Mouse (Mus musculus): ENCODE measurements around the gene Arhgef39. TPM values are rescaled to one million over a fixed set of nuclear protein-coding genes. Genes with fewer than 3 reads are reported as not detected.
A peak's percentile ranks its signal among the peaks of the same experiment; 100 is the strongest.

The Arhgef39 gene
- polyA plus RNA-seq (2016; fragmentation: Nextera tagmentation; extraction: Ambion mirVana): 45.1 and 49.8 TPM in 2 replicates

DNA sequence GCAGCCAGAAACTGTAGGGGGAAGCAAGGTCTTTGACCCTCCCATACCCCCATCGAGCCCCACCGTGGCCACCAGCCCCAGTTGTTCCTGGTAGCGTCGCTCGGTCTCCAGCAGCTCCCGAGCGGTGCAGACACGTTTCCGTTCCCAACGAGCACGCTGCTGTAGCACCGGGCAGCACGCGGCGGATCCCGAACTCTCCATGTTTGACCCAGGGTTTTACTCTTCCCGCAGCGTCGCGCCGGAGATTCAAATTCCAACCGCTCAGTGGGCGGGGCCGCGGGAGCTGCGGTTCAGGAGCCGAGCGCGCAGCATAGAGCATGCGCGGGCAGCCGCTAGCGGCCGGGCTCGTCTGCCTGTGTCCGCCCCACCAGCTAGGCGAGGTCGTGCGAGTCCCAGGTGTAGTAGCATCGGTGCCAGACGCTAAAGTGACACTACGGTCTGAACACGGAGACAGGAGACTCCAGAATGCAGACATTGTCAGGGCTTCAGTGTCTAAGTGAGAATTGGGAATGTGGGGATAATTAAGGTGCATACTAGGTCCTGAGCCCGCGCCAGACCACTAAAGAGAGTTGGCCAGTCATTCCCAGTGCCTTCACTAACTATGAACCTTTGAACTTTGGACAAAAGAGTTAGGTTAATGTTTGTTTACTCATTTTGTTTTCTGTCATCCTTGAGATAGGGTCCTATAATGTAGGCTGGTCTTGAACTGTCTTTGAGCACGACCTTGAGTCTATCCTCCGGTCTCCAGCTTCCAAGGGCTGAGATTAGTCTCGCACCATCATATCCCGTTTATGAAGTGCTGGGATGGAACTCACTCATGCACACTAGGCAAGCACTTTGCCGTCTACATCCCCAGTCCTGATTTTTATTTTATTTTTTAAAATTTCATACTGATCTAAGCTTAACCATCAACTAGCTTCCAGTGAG, at the start of gene Arhgef39:
Gene Arhgef39, minus strand, starts transcription at position 289 of the 927 bp plus-strand sequence.
- Histone ChIP-seq H3K36me3 (peaks cover 27% of the 10 kb centered on the region), H3K9me3 (replicated peaks) (no peaks in the 10 kb centered on the region), H3K4me1 (peaks cover 26% of the 10 kb centered on the region), H3K27me3 (ENCODE audit: low read depth, poor library complexity, severe bottlenecking) (peaks cover 18% of the 10 kb centered on the region), H3K27ac (peak within 1 kb of the TSS; percentile 94), H3K4me3 (peak within 1 kb of the TSS; percentile 76)
- peak; percentile 89 for DNase-seq (ENCODE audit: low spot score)
- WGBS: 8% methylated on average over 50 of the region's 50 CpGs

DNA sequence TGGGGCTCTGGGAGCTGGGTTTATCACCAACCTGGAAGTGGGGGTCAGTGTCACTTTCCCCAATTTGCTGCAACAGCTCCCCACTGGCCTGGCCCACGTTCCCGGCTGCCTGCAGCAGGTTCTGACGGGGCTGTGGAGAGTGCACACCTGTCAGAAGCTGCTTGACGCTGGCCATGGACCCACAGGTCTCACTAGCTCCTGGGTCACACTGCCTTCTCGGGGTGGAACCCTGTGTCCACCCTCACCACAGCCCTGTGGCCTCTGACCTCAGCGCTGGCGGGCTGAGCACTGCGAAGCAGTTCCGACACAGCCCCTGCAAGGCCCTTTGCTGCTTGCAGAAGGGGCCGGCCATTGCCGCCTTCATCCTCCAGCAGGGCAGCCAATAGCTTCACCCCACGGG, 49.6 kb upstream of the Arhgef39 start:
- H3K27me3 ChIP-seq (ENCODE audit: low read depth, poor library complexity, severe bottlenecking): no peaks in the 10 kb centered on the region
- H3K27ac ChIP-seq: no peak overlapping the region
- DNase-seq (ENCODE audit: low spot score): no peak
- 91% methylated on average over 12 of the region's 12 CpGs for WGBS
- H3K9me3 ChIP-seq (replicated peaks): no peaks in the 10 kb centered on the region
- H3K4me3 ChIP-seq: no peak overlapping the region
- no peaks in the 10 kb centered on the region for H3K4me1 ChIP-seq
- H3K36me3 ChIP-seq: peaks cover 100% of the 10 kb centered on the region

DNA sequence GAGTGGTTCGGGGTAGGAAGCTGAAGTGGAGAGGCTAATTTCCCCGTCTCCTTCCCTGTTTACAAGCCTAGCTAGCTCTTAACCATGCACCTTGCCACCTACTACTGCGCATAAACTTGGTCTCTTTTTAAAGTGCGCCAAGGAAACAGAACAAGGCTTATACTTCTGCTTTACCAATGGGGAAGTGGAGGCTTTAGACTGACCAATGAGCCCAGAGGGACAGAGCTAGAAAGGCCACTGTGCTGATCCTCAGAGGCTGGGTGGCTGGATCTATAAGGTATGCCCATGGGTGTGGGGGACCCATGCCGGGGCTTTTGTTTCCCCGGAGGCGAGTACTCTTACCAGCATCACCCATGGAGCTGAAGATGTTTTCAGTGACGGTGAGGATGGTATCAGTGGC, 47.7 kb upstream of the Arhgef39 start:
- H3K36me3 ChIP-seq: peaks cover 100% of the 10 kb centered on the region
- H3K27me3 ChIP-seq (ENCODE audit: low read depth, poor library complexity, severe bottlenecking): no peaks in the 10 kb centered on the region
- no peak overlapping the region for H3K4me3 ChIP-seq
- H3K4me1 ChIP-seq: no peaks in the 10 kb centered on the region
- H3K9me3 ChIP-seq (replicated peaks): no peaks in the 10 kb centered on the region
- DNase-seq (ENCODE audit: low spot score): no peak
- WGBS: 94% methylated on average over 8 of the region's 8 CpGs
- H3K27ac ChIP-seq: no peak overlapping the region

DNA sequence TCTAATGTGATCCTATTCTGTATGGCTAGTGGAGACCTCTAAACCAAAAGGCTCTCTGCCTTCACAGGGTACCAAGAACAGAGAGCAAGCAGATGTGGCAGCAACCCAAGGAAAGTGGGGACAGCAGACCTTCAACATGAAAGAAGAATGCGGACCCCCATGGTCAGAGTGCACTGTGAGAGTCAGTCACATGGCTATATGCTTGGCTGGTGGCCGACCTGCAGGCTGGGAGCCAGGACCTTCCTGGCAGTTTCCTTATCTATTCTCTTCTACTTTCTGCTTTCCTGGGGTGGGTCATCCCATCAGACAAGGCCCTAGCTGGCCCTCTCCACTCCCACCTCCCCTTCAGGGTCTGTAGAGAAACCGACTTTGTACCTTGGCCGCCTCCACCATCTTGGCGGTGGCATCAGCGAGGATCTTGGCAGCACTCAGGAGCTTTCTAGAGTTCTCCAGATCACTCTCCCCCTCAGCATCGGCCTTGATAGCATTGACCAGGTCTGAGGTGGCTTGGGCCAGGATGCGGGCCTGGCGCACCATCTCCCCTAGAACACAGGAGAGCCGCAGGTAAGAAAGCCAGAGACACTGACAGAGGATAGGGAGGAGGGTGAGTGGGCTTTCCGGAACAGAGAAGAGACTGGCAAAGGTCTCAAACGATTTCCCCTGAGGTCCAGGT, 47.0 kb upstream of the Arhgef39 start:
- Histone ChIP-seq H3K9me3 (replicated peaks) (no peaks in the 10 kb centered on the region), H3K27me3 (ENCODE audit: low read depth, poor library complexity, severe bottlenecking) (no peaks in the 10 kb centered on the region), H3K27ac (no peak overlapping the region), H3K4me3 (no peak overlapping the region), H3K4me1 (no peaks in the 10 kb centered on the region), H3K36me3 (peaks cover 100% of the 10 kb centered on the region)
- WGBS: 94% methylated on average over 12 of the region's 12 CpGs
- no peak for DNase-seq (ENCODE audit: low spot score)

DNA sequence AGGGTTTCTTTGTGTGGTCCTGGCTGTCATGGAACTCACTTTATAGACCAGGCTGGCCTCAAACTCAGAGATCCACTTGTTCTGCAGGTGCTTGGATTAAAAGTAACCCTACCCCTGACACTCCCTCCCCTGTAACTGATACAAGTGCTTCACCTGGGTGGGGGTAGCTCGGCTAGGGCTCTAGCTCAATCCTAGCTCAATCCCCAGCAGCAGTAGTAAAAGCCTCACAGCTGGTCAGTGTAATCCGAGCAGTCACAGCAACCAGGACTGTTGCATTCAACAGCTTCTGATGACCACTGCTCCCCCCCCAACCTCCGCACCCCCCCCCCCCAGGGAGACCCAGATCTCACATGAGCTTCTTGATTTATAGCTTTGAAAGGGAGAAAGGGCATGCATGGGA, 42.5 kb upstream of the Arhgef39 start:
- H3K36me3 ChIP-seq: peaks cover 99% of the 10 kb centered on the region
- DNase-seq (ENCODE audit: low spot score): no peak
- 69% methylated on average over 3 of the region's 3 CpGs for WGBS
- H3K27me3 ChIP-seq (ENCODE audit: low read depth, poor library complexity, severe bottlenecking): no peaks in the 10 kb centered on the region
- H3K4me3 ChIP-seq: no peak overlapping the region
- H3K4me1 ChIP-seq: no peaks in the 10 kb centered on the region
- H3K9me3 ChIP-seq (replicated peaks): no peaks in the 10 kb centered on the region
- no peak overlapping the region for H3K27ac ChIP-seq

DNA sequence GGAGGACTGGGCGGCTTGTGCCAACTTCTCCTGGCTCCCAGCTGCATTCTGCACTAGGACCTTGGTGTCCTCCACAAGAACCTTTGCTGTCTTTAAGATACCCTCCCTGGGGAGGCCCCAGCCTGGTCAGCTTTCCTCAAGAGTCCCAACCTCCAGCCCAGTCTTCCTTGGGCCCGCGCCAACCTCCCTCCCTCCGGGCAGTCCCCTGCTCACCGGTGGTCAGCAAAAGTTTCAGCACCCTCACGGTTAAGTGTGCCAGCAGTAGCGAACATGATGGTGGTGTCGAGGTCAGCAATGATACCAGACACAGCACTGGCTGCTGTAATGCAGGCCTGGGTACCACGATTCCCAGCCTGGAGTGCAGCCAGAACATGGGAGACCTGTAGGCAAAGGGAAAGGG, 36.5 kb upstream of the Arhgef39 start:
- Histone ChIP-seq H3K27me3 (ENCODE audit: low read depth, poor library complexity, severe bottlenecking) (no peaks in the 10 kb centered on the region), H3K4me3 (no peak overlapping the region), H3K27ac (no peak overlapping the region), H3K4me1 (no peaks in the 10 kb centered on the region), H3K9me3 (replicated peaks) (no peaks in the 10 kb centered on the region), H3K36me3 (peaks cover 100% of the 10 kb centered on the region)
- DNase-seq (ENCODE audit: low spot score): no peak
- 95% methylated on average over 9 of the region's 9 CpGs for WGBS

DNA sequence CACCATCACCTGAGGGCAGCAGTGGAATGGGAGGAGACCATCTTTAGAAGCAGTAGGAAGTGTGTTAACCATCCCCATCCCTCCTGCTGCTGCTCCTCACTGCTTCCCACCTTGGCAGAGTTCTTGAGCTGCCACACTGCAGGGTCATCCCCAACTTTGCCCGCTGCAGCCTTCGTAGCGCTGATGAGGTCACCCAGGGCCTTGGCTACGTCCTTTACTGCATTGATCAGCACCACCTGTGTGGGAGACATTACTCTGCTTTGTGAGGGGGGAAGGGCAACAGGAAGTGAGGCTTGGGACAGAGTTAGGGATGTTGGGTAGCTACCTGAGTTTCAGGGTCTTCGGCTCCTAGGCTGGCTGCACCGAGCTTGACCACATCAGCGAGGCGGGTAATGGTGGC, 36.1 kb upstream of the Arhgef39 start:
- H3K36me3 ChIP-seq: peaks cover 98% of the 10 kb centered on the region
- no peak for DNase-seq (ENCODE audit: low spot score)
- 91% methylated on average over 8 of the region's 8 CpGs for WGBS

DNA sequence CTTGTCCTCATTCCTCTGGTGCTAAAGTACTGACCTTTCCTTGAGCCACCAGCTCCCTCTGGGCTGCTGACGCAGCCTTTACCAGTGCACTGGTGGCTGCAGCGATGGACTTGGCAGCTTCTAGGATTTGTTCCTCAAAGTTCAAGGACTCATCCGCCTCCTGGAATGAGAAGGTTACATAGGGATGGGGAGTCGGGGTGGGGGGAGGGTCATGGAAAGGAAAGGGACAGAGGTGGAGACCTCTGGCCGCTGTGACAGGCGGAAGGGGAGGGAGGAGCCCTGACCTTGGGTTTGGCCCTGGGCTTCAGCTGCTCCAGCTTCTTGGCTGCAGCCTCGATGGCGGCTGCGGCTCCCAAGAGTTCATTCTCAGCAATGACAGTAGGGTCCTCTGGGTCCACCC, 33.8 kb upstream of the Arhgef39 start:
- DNase-seq (ENCODE audit: low spot score): no peak
- H3K9me3 ChIP-seq (replicated peaks): no peaks in the 10 kb centered on the region
- no peak overlapping the region for H3K4me3 ChIP-seq
- WGBS: 84% methylated on average over 9 of the region's 9 CpGs
- no peaks in the 10 kb centered on the region for H3K4me1 ChIP-seq
- H3K27ac ChIP-seq: no peak overlapping the region
- H3K36me3 ChIP-seq: peaks cover 75% of the 10 kb centered on the region
- no peaks in the 10 kb centered on the region for H3K27me3 ChIP-seq (ENCODE audit: low read depth, poor library complexity, severe bottlenecking)

More for the DNA sequence above, 36.1 kb upstream of the Arhgef39 start:
- Histone ChIP-seq H3K4me3 (no peak overlapping the region), H3K27ac (no peak overlapping the region), H3K27me3 (ENCODE audit: low read depth, poor library complexity, severe bottlenecking) (no peaks in the 10 kb centered on the region), H3K4me1 (no peaks in the 10 kb centered on the region), H3K9me3 (replicated peaks) (no peaks in the 10 kb centered on the region)

DNA sequence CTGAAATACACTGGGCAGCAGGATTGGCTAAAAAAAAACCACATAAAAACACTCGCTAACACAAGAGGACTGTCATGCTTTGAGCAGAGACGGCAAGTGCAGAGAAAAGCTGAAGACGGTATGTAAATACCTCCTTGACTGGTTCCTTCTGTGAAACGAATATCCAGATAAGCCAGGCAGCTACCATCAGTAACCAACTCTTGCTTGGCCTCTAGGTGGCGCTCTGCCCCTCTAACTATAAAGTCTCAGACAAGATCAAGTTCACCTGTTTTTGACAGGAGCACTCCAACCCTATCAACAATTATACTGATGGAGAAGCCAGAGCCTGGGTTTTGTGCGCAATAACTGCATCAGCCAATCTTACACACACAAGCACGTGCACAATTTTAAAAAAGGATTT, 31.1 kb upstream of the Arhgef39 start:
- peaks cover 48% of the 10 kb centered on the region for H3K36me3 ChIP-seq
- H3K27me3 ChIP-seq (ENCODE audit: low read depth, poor library complexity, severe bottlenecking): peaks cover 13% of the 10 kb centered on the region
- H3K27ac ChIP-seq: no peak overlapping the region
- H3K4me3 ChIP-seq: no peak overlapping the region
- WGBS: 32% methylated on average over 7 of the region's 7 CpGs
- peak; percentile 73 for DNase-seq (ENCODE audit: low spot score)
- H3K4me1 ChIP-seq: no peaks in the 10 kb centered on the region
- H3K9me3 ChIP-seq (replicated peaks): no peaks in the 10 kb centered on the region

DNA sequence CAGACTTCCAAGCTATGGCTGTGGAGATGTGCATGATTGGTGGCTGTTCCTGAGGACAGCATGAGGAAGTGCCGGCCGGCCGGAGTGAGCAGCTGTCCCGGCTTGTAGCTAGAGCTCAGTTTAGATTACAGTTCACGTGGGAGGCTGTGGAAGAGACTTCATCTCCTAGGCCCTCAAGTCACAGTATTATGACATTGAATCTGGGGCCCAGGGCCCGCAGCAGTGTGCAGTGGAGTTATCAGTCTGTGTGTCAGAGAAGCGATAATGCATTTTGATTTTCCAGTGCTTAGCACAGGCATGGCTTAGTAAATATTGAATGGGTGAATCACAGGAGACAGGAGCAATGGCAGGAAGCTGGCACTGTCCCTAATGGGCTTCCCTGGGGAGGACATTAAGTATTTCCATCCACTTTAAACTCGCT, 30.6 kb upstream of the Arhgef39 start:
- Histone ChIP-seq H3K9me3 (replicated peaks) (no peaks in the 10 kb centered on the region), H3K27me3 (ENCODE audit: low read depth, poor library complexity, severe bottlenecking) (peaks cover 18% of the 10 kb centered on the region), H3K4me3 (no peak overlapping the region), H3K36me3 (peaks cover 43% of the 10 kb centered on the region), H3K27ac (no peak overlapping the region), H3K4me1 (no peaks in the 10 kb centered on the region)
- WGBS: 82% methylated on average over 8 of the region's 8 CpGs
- DNase-seq (ENCODE audit: low spot score): no peak

DNA sequence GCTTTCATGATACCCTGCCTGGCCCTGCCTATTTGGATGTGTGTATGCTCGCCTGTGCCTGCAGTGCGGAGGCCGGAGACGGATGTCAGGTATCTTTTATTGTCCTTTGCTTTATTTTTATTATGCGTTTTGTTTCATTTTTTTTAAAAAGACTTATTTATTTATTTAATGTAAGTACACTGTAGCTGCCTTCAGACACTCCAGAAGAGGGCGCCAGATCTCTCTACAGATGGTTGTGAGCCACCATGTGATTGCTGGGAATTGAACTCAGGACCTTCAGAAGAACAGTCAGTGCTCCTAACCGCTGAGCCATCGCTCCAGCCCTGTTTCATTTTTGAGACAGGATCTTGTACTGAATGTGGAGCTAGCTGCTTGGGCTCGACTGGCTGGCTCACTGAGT, 29.0 kb upstream of the Arhgef39 start:
- H3K27me3 ChIP-seq (ENCODE audit: low read depth, poor library complexity, severe bottlenecking): peaks cover 34% of the 10 kb centered on the region
- no peak overlapping the region for H3K4me3 ChIP-seq
- DNase-seq (ENCODE audit: low spot score): no peak
- H3K9me3 ChIP-seq (replicated peaks): no peaks in the 10 kb centered on the region
- peaks cover 12% of the 10 kb centered on the region for H3K4me1 ChIP-seq
- H3K36me3 ChIP-seq: peaks cover 27% of the 10 kb centered on the region
- WGBS: 76% methylated on average over 9 of the region's 9 CpGs
- H3K27ac ChIP-seq: no peak overlapping the region

DNA sequence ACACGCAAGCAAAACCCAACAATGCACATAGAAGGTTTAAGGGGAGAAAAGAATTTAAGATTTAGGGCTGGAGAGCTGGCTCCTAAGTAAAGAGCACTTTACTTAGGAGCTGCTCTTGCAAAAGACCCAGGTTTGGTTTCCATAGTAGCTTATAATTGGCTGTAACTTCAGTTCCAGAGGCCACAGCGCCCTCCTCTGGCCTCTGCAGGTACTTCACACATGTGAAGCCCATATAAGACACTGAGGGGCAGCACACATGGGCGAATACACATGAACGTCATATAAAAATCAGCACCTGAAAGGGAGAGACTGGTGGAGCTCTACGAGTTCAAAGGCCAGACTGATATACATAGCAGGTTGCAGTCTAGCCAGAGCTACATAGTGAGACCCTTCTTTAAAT, 28.4 kb upstream of the Arhgef39 start:
- H3K9me3 ChIP-seq (replicated peaks): no peaks in the 10 kb centered on the region
- H3K4me1 ChIP-seq: peaks cover 18% of the 10 kb centered on the region
- H3K36me3 ChIP-seq: peaks cover 21% of the 10 kb centered on the region
- no peak for DNase-seq (ENCODE audit: low spot score)
- no peak overlapping the region for H3K27ac ChIP-seq
- peaks cover 40% of the 10 kb centered on the region for H3K27me3 ChIP-seq (ENCODE audit: low read depth, poor library complexity, severe bottlenecking)
- no peak overlapping the region for H3K4me3 ChIP-seq
- 66% methylated on average over 5 of the region's 5 CpGs for WGBS

DNA sequence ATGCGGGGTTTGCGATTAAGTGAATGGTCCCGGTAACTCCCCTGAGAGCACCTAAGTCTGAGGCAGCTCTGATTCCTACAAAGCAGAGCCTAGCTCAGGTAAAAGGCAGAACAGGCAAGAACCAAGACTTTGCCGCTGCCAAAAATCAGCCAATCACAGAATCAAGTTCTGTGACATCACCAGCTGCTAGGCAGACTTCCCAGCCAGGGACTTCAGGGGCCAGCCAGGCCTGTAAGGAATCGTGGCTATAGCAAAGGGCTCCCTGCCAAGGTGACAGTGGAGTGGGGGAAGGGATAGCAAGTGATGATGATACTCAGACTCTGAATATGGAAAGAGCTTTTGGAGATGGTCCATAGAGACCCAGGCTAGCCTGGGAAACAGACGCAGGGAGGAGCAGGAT, 20.5 kb upstream of the Arhgef39 start:
- peak; percentile 90 for DNase-seq (ENCODE audit: low spot score)
- peaks cover 70% of the 10 kb centered on the region for H3K27me3 ChIP-seq (ENCODE audit: low read depth, poor library complexity, severe bottlenecking)
- peaks cover 75% of the 10 kb centered on the region for H3K4me1 ChIP-seq
- H3K27ac ChIP-seq: no peak overlapping the region
- H3K9me3 ChIP-seq (replicated peaks): no peaks in the 10 kb centered on the region
- H3K36me3 ChIP-seq: peaks cover 22% of the 10 kb centered on the region
- H3K4me3 ChIP-seq: peak overlapping the region; percentile 32
- 13% methylated on average over 6 of the region's 6 CpGs for WGBS

Measured in limb, embryonic 10.5 days (tissue).